Mouse (Mus musculus): Measurements from ENCODE around the gene Ifi207. TPM values are rescaled to one million over a fixed set of nuclear protein-coding genes. Genes with fewer than 3 reads are reported as not detected.

Gene Ifi207
- 1 to 10 TPM; 1.1 to 1.5 TPM for total RNA-seq (2023)

DNA sequence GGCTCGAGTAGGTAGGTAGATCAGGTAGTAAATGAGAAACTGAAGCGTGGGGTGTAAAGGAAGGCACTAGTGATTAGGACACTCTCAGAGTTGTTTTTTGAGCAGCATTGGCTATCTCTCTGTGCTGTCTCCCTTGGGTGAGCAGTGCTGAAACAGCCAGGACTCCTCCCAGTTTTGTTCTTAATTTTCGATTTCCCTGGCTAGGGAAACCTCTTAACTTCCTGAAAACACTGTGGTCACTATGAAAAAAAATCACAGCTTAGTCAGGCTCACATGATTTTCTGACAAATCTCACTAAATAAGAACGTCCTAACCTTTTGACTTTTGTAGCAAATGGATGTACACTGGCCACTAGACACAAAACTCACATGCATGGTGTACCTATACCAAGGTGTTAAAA, at the start of gene Ifi207:
Gene Ifi207, minus strand, starts transcription at position 92 of the 400 bp plus-strand sequence.

DNA sequence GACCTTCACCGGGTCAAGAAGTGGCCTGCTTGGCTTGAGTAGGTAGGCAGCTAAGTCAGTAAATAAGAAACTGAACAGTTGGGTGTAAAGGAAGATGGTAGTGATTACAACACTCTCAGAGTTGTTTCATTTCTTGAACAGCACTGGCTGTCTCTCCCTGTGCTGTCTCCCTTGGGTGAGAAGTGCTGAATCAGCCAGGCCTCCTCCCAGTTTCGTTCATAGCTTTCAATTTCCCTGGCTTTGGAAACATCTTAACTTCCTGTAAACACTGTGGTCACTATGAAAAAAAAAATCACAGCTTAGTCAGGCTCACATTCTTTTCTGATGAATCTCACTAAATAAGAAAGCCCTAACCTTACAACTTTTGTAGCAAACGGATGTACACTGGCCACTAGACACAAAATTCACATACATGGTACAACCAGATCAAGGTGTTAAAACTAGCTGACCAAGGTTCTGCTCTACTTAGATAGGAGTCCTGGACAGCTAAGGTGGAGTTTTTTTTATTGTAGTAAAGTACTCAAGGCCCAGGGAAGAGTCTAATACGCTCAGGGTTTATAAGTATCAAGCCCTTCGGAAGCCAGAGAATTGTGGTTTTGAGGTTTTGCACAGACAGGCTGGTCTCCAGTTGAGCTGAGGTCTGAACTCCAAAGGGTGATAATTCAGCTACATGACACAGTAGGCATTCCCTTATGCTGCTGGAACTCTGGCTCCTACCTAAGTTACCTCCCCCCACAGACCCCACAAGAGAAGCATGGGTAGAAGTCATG, 25.5 kb upstream of the Ifi207 start, which contains the start of gene Ifi204:
Gene Ifi204, minus strand, starts transcription at position 96 of the 770 bp plus-strand sequence.

DNA sequence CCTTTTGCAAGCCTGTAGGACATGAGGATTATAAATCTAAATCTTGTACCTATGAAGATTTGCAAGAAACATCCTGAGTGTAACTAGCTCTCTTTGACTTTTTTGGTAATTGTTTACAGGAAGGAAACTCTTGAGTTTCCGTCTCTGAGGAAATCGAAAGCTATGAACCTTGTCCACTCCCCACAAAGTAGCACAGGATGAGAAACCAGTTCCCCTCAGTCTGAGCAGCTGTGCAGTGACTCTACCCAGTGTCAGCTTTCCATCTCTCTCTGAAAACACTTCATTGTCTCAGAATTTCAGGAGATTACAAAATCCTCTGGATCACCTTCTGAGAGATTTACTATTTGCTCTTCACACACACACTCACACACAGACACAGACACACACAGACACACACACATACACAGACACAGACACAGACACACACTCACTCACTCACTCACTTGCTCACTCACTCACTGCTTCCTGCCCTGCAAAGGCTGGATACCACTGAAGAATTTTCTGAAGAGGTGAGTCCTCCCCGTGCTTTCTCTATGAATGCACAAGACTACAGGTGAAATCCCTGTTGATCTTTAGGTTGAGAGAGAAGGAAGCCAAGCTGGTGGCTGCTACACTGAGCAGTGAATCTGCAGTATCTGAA, 68.0 kb downstream of the Ifi207 start, which contains the start of gene Ifi208:
Gene Ifi208, plus strand, starts transcription at position 218 of the 640 bp plus-strand sequence.

Other genes starting within 250 kb of the Ifi207 start
- 10 to 100 TPM; 40.4 to 47.6 TPM for gene Ifi214, start 205.8 kb downstream of the Ifi207 start, total RNA-seq (2023)
- gene Ifi213, start 142.5 kb downstream of the Ifi207 start, total RNA-seq (2023), result 100 to 1,000 TPM in 1 of 2 experiments, 10 to 100 TPM in 1; 79.5 to 136 TPM
- 100 to 1,000 TPM; 237 to 257 TPM for gene Ifi209, start 110.8 kb downstream of the Ifi207 start, total RNA-seq (2023)
- gene Ifi208, start 68.1 kb downstream of the Ifi207 start, total RNA-seq (2023), result 10 to 100 TPM; 35.8 to 49.2 TPM
- gene Ifi204, start 25.2 kb upstream of the Ifi207 start, total RNA-seq (2023), result 10 to 100 TPM; 14.1 to 15.1 TPM
- gene Ifi211, start 171.3 kb upstream of the Ifi207 start, total RNA-seq (2023), result under 1 TPM in 1 of 2 experiments, not detected in 1; 0.44 TPM
- gene Mndal, start 200.7 kb upstream of the Ifi207 start, total RNA-seq (2023), result 100 to 1,000 TPM; 530 to 659 TPM
- 100 to 1,000 TPM; 289 to 326 TPM for gene Ifi203, start 200.9 kb upstream of the Ifi207 start, total RNA-seq (2023)
- not detected for gene Ifi202b, start 241.0 kb upstream of the Ifi207 start, total RNA-seq (2023)

Data from B cell, adult 67 days (primary cell).